Mouse (Mus musculus) testis, adult 2 months (tissue): ENCODE data around the gene Ugt1a6a. TPM values are rescaled to one million over a fixed set of nuclear protein-coding genes. Genes with fewer than 3 reads are reported as not detected.
"Not testable (repeated sequence)": the region's sequence is repeated elsewhere in the genome, so short reads cannot be mapped to it uniquely, and the experiment has no call there.

ENCODE experiments used
- H3K27ac ChIP-seq: fragments of 200-500 bp; 2 replicates; pipeline ENCODE4 v1.5.1; 2012; ENCODE audit warnings: low read depth, low read length; ENCODE audit not compliant: control insufficient read depth, insufficient read depth
- H3K27me3 ChIP-seq: fragments of 200-500 bp; 2 replicates; pipeline ENCODE4 v1.6.1; 2012; ENCODE audit warnings: mild to moderate bottlenecking, low read length, moderate library complexity; ENCODE audit not compliant: control insufficient read depth, insufficient read depth
- H3K36me3 ChIP-seq: fragments of 200-500 bp; 2 replicates; pipeline ENCODE4 v1.6.1; 2012; ENCODE audit warnings: mild to moderate bottlenecking, low read length; ENCODE audit not compliant: control insufficient read depth, insufficient read depth
- H3K4me1 ChIP-seq: fragments of 200-500 bp; 2 replicates; pipeline ENCODE4 v1.6.1; 2012; ENCODE audit warnings: low read length; ENCODE audit not compliant: control insufficient read depth, insufficient read depth
- H3K4me3 ChIP-seq: fragments of 200-500 bp; 2 replicates; pipeline ENCODE4 v1.5.1; 2012; ENCODE audit warnings: low read depth, mild to moderate bottlenecking, low read length, moderate library complexity, mixed read lengths; ENCODE audit not compliant: control insufficient read depth
- CTCF ChIP-seq: fragments of 200-500 bp; IDR thresholded peaks from 2 replicates; pipeline ENCODE4 v1.5.1; 2012; ENCODE audit warnings: low read depth, mild to moderate bottlenecking, inconsistent platforms, low read length, moderate library complexity; ENCODE audit not compliant: control insufficient read depth, insufficient read depth, insufficient replicate concordance
- POLR2A ChIP-seq: fragments of 200-500 bp; IDR thresholded peaks from 2 replicates; pipeline ENCODE4 v1.6.1; 2012; ENCODE audit warnings: low read depth, mild to moderate bottlenecking, inconsistent platforms, low read length, moderate library complexity; ENCODE audit not compliant: control insufficient read depth
- polyA plus RNA-seq: library from polyadenylated mRNA; depleted of rRNA; stranded (reverse); fragments of >200 nt; gene quantifications from 2 replicates; pipeline ENCODE4 v1.2.3, GENCODE M21; 2012; rRNA removed

Ugt1a6a gene
- 23.3 and 26.9 TPM in 2 replicates for polyA plus RNA-seq

DNA sequence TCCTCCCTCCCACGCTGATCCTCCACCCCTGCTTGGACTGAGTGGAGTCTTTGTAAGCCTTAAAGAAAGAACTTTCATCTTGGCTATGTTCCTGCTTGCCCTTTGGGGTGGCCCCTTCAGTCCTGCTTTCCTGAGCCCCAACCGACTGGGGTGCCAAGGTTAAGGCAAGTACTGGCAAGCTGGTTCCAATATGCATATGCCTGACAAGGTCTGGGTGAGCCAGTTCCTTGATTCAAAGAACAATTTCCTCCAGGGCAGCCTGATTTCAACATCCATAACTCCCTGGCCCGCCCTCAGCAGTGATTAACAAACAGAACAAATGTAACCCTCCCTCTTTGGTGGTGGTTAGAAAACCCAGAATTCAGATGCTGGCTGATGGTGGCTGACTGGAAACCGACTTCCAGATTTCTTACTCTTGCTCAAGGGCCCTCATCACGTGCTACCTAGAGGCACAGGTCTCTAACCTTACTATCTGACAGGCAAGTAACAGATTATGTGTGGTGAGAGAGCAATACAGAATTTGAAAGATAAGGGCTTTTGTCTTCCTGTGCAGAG lies at the start of gene Ugt1a6a:
Ugt1a6a (plus strand) TSS at position 353 of the 555 bp plus-strand sequence.
- H3K27ac ChIP-seq, result peak within 1 kb of the TSS; percentile 66
- H3K36me3 ChIP-seq, H3K4me1 ChIP-seq: not testable (repeated sequence)

DNA sequence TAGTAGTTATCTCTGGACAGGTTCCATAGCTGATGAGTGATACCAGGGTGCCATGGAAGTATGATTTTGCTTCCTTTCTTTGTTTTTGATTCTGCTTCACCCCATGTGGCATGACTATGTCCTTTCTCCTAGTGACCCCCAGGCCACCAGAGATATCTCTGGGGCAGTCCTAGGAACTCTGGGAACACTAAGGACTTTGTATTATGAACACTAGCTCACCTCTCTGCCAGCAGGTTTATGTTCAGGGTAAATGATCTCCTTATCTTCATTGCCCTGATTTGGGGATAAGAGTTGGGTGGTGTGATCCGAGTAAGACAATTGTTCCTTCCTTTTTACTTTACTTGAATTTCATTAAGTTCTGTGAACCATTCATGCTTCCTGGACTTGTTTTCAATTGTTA lies 48.5 kb upstream of the Ugt1a6a start:
- TF ChIP-seq CTCF, result no peak
- TF ChIP-seq POLR2A, result no peak
- no peak overlapping the region for H3K4me3 ChIP-seq

More for the DNA sequence above, at the start of gene Ugt1a6a:
- not testable (repeated sequence) for H3K27me3 ChIP-seq, H3K4me3 ChIP-seq

DNA sequence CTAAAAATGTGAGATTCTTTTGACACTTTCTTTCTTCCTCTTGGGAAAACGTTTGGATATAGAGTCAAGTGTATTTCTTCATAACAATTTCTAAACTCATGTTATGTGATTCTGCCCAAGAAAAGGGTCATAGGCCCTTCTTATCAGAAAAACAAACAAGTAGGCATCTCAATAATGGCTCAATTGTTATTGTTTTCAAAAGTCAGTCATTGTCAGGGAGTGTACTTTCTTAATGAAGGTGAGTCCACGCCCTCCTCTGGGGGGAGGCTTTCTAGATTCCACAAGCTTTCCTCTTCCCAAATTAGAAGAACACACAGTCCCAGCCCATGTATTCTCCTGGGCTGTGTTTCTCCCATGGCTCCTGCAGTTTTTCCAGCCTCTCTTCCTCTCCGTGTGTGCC lies 47.1 kb upstream of the Ugt1a6a start, which contains the start of gene Ugt1a8:
Ugt1a8 (plus strand) TSS at position 301 of the 400 bp plus-strand sequence.
- Histone ChIP-seq H3K4me3 (no peak within 1 kb of the TSS), H3K36me3 (no peaks in the 10 kb centered on the region), H3K27me3 (no peaks in the 10 kb centered on the region), H3K27ac (no peak within 1 kb of the TSS), H3K4me1 (no peaks in the 10 kb centered on the region)
- no peak for TF ChIP-seq POLR2A
- TF ChIP-seq CTCF, result no peak

More for the DNA sequence above, 48.5 kb upstream of the Ugt1a6a start:
- Histone ChIP-seq H3K27ac (no peak overlapping the region), H3K36me3 (no peaks in the 10 kb centered on the region), H3K4me1 (no peaks in the 10 kb centered on the region), H3K27me3 (no peaks in the 10 kb centered on the region)

DNA sequence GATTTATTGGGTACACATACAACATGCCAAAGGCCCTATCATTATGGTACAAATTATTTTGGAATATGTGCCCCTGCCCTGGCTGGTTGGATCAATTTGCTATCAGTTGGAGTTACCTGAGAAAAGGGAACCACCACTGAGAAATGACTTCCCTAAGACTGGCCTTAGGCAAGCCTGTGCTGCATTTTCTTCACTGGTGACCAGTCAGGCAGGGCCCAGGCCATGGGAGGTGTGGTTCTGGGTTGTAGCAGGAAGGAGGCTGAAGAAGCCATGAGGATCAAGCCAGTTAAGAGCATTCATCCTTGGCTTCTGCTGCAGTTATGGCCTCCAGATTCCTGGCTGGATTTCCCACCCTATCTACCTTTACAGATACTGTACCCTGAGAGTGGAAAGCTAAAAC lies 42.3 kb upstream of the Ugt1a6a start:
- Histone ChIP-seq H3K27me3 (no peaks in the 10 kb centered on the region), H3K4me1 (no peaks in the 10 kb centered on the region), H3K27ac (no peak overlapping the region), H3K36me3 (no peaks in the 10 kb centered on the region), H3K4me3 (no peak overlapping the region)
- TF ChIP-seq POLR2A (no peak), CTCF (no peak)

DNA sequence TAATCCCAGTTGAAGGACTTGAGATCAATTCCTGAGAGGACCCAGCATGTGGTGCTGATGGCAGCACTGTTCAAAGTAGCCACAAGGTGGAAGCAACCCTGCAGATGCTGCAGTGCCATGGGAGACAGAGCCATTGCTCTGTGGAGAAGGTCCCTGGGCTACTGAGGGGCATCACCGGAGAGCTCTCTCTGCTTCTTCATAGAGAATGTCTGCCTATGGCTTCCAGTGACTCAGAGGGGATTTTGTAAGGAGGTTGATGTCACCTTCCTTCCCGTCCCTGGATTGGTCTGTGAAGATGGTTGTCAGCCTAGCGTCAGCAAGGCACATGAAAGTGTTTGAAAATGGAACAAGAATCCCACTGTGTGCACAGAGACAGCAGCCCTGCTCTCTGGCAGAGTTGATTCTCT lies 40.3 kb upstream of the Ugt1a6a start:
- peak; percentile 32; the same call in 1 of the 2 replicates for TF ChIP-seq CTCF
- not testable (repeated sequence) for H3K27ac ChIP-seq, H3K4me1 ChIP-seq, H3K4me3 ChIP-seq, H3K36me3 ChIP-seq, H3K27me3 ChIP-seq

DNA sequence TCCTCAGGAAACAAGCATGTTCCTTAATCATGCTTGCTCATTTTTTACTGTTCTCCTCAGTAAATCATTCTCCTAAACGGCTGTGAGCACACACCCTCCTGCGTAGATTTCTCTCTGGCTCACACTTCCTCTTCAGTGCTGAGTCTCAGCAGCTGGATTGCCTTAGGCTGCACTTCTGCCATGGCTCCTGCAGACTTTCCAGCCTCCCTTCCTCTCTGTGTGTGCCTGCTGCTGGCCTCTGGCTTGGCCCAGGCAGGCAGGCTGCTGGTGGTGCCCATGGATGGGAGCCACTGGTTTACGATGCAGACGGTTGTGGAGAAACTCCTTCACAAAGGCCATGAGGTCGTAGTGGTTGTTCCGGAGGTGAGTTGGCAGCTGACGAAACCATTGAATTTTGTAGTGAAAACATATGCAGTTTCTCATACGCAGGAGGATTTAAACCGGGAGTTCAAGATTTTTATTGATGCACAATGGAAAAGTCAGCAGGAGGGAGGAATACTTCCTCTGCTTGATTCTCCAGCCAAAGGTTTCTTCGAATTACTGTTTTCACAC lies 39.6 kb upstream of the Ugt1a6a start, which contains the start of gene Ugt1a7c:
Ugt1a7c (plus strand) TSS at position 122 of the 552 bp plus-strand sequence.
- peak within 1 kb of the TSS; percentile 54; the same call in 1 of the 2 replicates for H3K27ac ChIP-seq
- no peaks in the 10 kb centered on the region for H3K4me1 ChIP-seq
- H3K36me3 ChIP-seq, result no peaks in the 10 kb centered on the region
- TF ChIP-seq CTCF (no peak), POLR2A (no peak)
- no peak within 1 kb of the TSS for H3K4me3 ChIP-seq
- H3K27me3 ChIP-seq, result no peaks in the 10 kb centered on the region

DNA sequence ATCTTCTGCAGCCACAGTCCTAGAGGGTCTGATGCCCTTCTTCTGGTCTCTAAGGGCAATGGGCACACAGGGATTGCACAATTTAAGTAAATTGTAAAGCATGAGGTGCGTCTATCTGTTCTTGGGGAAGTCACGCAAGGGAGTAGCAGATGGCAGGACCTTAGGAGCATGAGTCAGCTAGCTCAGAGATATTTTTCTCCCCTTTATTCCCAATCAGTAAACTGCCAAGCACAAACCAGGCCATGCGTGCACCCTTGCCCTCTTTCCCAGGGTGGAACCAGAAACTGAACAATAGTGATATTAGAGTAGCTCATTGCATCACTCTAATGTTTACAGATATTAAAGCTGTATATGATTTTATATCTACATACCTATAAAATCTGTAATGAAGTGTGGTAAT lies 36.1 kb upstream of the Ugt1a6a start:
- not testable (repeated sequence) for H3K4me3 ChIP-seq, H3K36me3 ChIP-seq, H3K27me3 ChIP-seq, H3K4me1 ChIP-seq
- 0 out of 2 replicates have a peak overlapping the region, but pooled peaks have one; percentile 32 for H3K27ac ChIP-seq

DNA sequence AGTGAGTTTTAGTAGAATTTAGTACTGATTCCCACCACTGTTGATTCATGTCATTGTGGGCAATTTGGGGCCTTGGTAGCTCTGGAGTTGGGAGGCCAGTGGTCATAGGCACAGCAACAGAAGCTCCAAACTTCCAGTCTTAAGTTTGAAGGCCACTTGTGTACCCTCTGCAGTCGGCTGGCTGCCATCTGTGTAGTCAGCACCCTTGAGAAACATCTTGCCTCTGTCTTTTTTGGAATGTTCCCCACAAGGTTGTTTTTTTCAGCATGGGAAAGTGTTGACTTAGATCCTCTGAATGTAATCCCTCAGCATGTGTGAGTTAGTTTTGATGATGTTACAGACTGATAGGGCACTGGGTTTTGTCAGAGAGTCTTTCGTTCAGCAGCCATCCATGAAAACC lies 34.9 kb upstream of the Ugt1a6a start:
- H3K4me1 ChIP-seq, H3K4me3 ChIP-seq, H3K36me3 ChIP-seq, H3K27ac ChIP-seq, H3K27me3 ChIP-seq: not testable (repeated sequence)

DNA sequence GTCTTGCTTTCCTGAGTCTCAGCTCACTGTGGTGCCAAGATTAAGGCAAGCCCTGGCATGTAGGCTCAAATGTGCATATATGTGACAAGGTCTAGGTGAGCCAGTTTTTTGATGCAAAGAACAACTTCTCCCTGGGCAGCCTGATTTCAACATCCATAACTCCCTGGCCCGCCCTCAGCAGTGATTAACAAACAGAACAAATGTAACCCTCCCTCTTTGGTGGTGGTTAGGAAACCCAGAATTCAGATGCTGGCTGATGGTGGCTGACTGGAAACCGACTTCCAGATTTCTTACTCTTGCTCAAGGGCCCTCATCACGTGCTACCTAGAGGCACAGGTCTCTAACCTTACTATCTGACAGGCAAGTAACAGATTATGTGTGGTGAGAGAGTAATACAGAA lies 31.6 kb upstream of the Ugt1a6a start, which contains the start of gene Ugt1a6b:
Ugt1a6b (plus strand) TSS at position 234 of the 400 bp plus-strand sequence.
- not testable (repeated sequence) for H3K27ac ChIP-seq, H3K4me1 ChIP-seq, H3K36me3 ChIP-seq, H3K4me3 ChIP-seq, H3K27me3 ChIP-seq

DNA sequence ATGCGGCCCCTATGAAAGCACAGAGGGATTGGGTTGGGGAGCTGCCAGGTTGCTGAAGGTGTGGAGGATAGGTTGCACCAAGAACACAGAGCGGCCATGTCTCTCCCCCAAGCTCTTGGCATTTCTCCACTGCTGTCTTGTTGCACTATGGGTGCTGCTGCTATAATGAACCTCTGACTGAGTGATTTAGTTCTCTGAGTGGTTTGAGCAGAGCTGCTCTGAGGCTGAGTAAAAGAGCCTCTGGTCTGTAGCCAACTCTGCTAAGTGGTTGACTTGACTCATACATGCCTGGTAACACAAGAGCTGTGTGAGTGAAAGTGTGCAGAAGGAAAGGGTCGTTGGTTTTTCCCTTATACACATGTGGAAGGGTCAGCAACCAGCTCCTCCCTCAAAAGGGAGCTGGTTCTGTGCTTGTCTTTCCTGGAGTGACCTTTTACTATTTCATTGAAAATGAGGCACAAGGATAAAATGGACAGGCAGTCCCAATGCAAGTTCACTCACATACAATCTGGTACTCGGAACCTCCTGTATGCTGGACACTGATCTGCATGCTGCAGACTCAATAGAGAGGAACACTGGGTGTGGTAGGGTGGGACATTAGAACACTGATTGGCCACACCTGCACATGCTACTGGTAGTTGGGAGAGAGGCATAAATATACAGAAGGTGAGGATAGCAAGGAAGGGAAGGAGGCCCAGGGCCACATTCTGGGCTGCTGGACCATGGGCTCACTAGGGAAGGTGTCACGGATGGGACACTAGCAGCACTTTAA lies 30.7 kb upstream of the Ugt1a6a start:
- not testable (repeated sequence) for H3K4me3 ChIP-seq, H3K4me1 ChIP-seq, H3K27ac ChIP-seq, H3K27me3 ChIP-seq, H3K36me3 ChIP-seq
